Mouse (Mus musculus): ENCODE measurements at regions not wholly inside any gene's neighbourhood (a gene's known extent, or its start where the extent isn't known, plus 50 kb on each side); places are given as distances from the start of the nearest gene placed in this dataset.

GRCm38 (mm10) chr4:99392986-99393385 is 97.3 kb downstream of the Gm12689 start:
- Histone ChIP-seq H3K4me2 (replicated peaks; ENCODE audit: low read depth, low read length, severe bottlenecking) (no peak overlapping the region), H3K9ac (ENCODE audit: low read depth, low read length, severe bottlenecking) (no peak overlapping the region), H3K9me3 (ENCODE audit: control insufficient read depth, low read length) (no peaks in the 10 kb centered on the region), H3K4me3 (replicated peaks; ENCODE audit: low read length) (no peak overlapping the region), H3K4me1 (ENCODE audit: control insufficient read depth, insufficient read depth, low read length) (no peaks in the 10 kb centered on the region), H3K27ac (replicated peaks; ENCODE audit: low read depth, low read length) (no peak overlapping the region), H3K36me3 (ENCODE audit: control insufficient read depth, insufficient read depth, low read length) (no peaks in the 10 kb centered on the region), H3K27me3 (ENCODE audit: control insufficient read depth, insufficient read depth, low read length) (no peaks in the 10 kb centered on the region)
- TF ChIP-seq POLR2A (IDR thresholded peaks at IDR 0.05; ENCODE audit: borderline replicate concordance, extremely low read depth, insufficient read depth, insufficient read length): no peak
- DNase-seq (ENCODE audit: low spot score) (no peak), ATAC-seq (ENCODE audit: low FRiP score, low read depth) (no peak)
- 88% methylated on average over 5 of the region's 5 CpGs for WGBS

- no peaks in the 10 kb centered on the region for H3K4me1 ChIP-seq (ENCODE audit: control insufficient read depth, insufficient read depth, low read length)
- ATAC-seq (ENCODE audit: low FRiP score, low read depth) (no peak), DNase-seq (ENCODE audit: low spot score) (no peak)
- no peaks in the 10 kb centered on the region for H3K9me3 ChIP-seq (ENCODE audit: control insufficient read depth, low read length)
- H3K36me3 ChIP-seq (ENCODE audit: control insufficient read depth, insufficient read depth, low read length): no peaks in the 10 kb centered on the region
- 66% methylated on average over 3 of the region's 3 CpGs for WGBS
- no peak overlapping the region for H3K9ac ChIP-seq (ENCODE audit: low read depth, low read length, severe bottlenecking)
- H3K4me2 ChIP-seq (replicated peaks; ENCODE audit: low read depth, low read length, severe bottlenecking): no peak overlapping the region
- H3K27me3 ChIP-seq (ENCODE audit: control insufficient read depth, insufficient read depth, low read length): no peaks in the 10 kb centered on the region
- no peak for TF ChIP-seq POLR2A (IDR thresholded peaks at IDR 0.05; ENCODE audit: borderline replicate concordance, extremely low read depth, insufficient read depth, insufficient read length)
- H3K4me3 ChIP-seq (replicated peaks; ENCODE audit: low read length): no peak overlapping the region
- H3K27ac ChIP-seq (replicated peaks; ENCODE audit: low read depth, low read length): no peak overlapping the region
Measured at GRCm38 (mm10) chr4:99394244-99394643, 98.5 kb downstream of the Gm12689 start.

DNA sequence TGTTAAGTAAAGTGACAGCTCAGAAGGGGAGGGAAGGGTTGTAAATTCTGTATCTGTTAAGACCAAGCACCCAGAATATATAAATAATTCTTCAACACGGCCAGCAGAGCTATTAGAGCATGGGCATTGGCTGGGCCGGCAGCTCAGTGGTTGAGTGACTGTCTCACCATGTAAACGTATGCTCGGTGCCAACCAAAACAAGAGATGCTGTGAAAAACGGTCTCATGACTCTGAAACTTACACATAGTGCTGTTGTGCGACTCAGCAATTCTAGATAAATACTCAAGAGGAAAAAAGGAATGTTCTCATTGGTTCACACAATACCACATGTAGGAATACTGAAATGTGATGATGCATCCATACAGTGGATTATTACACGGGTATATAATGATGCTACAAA is 111.8 kb downstream of the Gm12689 start:
- TF ChIP-seq POLR2A (IDR thresholded peaks at IDR 0.05; ENCODE audit: borderline replicate concordance, extremely low read depth, insufficient read depth, insufficient read length): no peak
- Histone ChIP-seq H3K9me3 (ENCODE audit: control insufficient read depth, low read length) (no peaks in the 10 kb centered on the region), H3K4me2 (replicated peaks; ENCODE audit: low read depth, low read length, severe bottlenecking) (no peak overlapping the region), H3K9ac (ENCODE audit: low read depth, low read length, severe bottlenecking) (no peak overlapping the region), H3K4me1 (ENCODE audit: control insufficient read depth, insufficient read depth, low read length) (no peaks in the 10 kb centered on the region), H3K4me3 (replicated peaks; ENCODE audit: low read length) (no peak overlapping the region), H3K36me3 (ENCODE audit: control insufficient read depth, insufficient read depth, low read length) (no peaks in the 10 kb centered on the region), H3K27ac (replicated peaks; ENCODE audit: low read depth, low read length) (no peak overlapping the region), H3K27me3 (ENCODE audit: control insufficient read depth, insufficient read depth, low read length) (no peaks in the 10 kb centered on the region)
- no peak for ATAC-seq (ENCODE audit: low FRiP score, low read depth)
- no peak for DNase-seq (ENCODE audit: low spot score)
- WGBS: 77% methylated on average over 7 of the region's 7 CpGs

DNA sequence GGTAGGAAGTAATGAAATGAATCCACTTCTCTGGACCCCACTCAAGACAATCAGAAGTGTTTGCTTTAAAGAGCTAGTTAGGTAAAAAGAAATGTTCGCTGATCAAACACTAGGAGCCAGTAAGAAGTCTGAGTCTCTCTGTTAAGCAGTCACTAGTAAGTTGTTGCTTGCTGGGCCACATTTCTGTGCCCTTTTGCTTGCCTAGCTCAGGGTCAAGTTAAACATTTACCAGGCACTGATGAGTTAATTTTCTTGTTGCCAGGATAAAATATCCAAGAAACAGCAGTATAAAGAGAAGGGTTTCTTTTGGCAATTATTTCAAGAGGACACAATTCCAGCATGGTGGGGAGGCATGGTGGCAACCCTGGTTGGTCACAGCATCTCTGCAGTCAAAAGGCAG is 127.7 kb downstream of the Gm12689 start:
- H3K9ac ChIP-seq (ENCODE audit: low read depth, low read length, severe bottlenecking): no peak overlapping the region
- no peak overlapping the region for H3K4me3 ChIP-seq (replicated peaks; ENCODE audit: low read length)
- H3K36me3 ChIP-seq (ENCODE audit: control insufficient read depth, insufficient read depth, low read length): no peaks in the 10 kb centered on the region
- WGBS: 75% methylated on average over 1 of the region's 1 CpGs
- no peak overlapping the region for H3K4me2 ChIP-seq (replicated peaks; ENCODE audit: low read depth, low read length, severe bottlenecking)
- H3K27me3 ChIP-seq (ENCODE audit: control insufficient read depth, insufficient read depth, low read length): no peaks in the 10 kb centered on the region
- H3K27ac ChIP-seq (replicated peaks; ENCODE audit: low read depth, low read length): no peak overlapping the region
- ATAC-seq (ENCODE audit: low FRiP score, low read depth) (no peak), DNase-seq (ENCODE audit: low spot score) (no peak)
- no peaks in the 10 kb centered on the region for H3K9me3 ChIP-seq (ENCODE audit: control insufficient read depth, low read length)
- no peaks in the 10 kb centered on the region for H3K4me1 ChIP-seq (ENCODE audit: control insufficient read depth, insufficient read depth, low read length)
- TF ChIP-seq POLR2A (IDR thresholded peaks at IDR 0.05; ENCODE audit: borderline replicate concordance, extremely low read depth, insufficient read depth, insufficient read length): no peak

GRCm38 (mm10) chr4:99445077-99445754 is 149.5 kb downstream of the Gm12689 start:
- DNase-seq (ENCODE audit: low spot score) (peak; percentile 43), ATAC-seq (ENCODE audit: low FRiP score, low read depth) (peak; percentile 26; the same call in 1 of the 2 replicates)
- WGBS: 25% methylated on average over 28 of the region's 28 CpGs
- H3K9me3 ChIP-seq (ENCODE audit: control insufficient read depth, low read length): no peaks in the 10 kb centered on the region
- no peak overlapping the region for H3K27ac ChIP-seq (replicated peaks; ENCODE audit: low read depth, low read length)
- no peaks in the 10 kb centered on the region for H3K4me1 ChIP-seq (ENCODE audit: control insufficient read depth, insufficient read depth, low read length)
- no peak for TF ChIP-seq POLR2A (IDR thresholded peaks at IDR 0.05; ENCODE audit: borderline replicate concordance, extremely low read depth, insufficient read depth, insufficient read length)
- H3K9ac ChIP-seq (ENCODE audit: low read depth, low read length, severe bottlenecking): peak overlapping the region; percentile 32
- peak overlapping the region; percentile 34 for H3K4me3 ChIP-seq (replicated peaks; ENCODE audit: low read length)
- peak overlapping the region; percentile 63 for H3K4me2 ChIP-seq (replicated peaks; ENCODE audit: low read depth, low read length, severe bottlenecking)
- no peaks in the 10 kb centered on the region for H3K27me3 ChIP-seq (ENCODE audit: control insufficient read depth, insufficient read depth, low read length)
- no peaks in the 10 kb centered on the region for H3K36me3 ChIP-seq (ENCODE audit: control insufficient read depth, insufficient read depth, low read length)
